Mouse (Mus musculus) embryo, embryonic 9.5 days (tissue): ENCODE data around the gene Sptbn4.
A peak's percentile ranks its signal among the peaks of the same experiment; 100 is the strongest.

Source experiments
- DNase-seq: peaks from one replicate; pipeline ENCODE4 v3.0.0-alpha.2; 2017; ENCODE audit errors: extremely low spot score

Sptbn4 gene

DNA sequence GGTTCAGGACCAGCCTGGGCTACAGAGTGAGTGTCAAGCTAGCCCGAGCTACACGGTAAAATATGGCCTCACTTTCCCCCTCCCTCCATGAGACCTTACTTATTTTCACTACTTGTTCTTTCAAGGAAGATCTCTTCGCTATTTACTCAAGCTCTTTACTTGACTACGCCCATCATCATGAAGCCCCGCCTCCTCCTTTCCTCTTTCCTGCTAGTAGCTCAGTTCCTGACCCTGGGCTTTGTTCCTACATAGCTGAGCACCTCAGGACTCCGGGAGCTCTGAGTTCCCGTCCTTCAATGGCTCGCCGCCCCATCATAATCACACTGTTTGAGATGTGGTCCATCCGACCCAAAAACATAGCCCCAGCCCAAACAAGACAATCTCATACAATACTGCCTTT is 14.1 kb downstream of the Sptbn4 start:
- no peak for DNase-seq

DNA sequence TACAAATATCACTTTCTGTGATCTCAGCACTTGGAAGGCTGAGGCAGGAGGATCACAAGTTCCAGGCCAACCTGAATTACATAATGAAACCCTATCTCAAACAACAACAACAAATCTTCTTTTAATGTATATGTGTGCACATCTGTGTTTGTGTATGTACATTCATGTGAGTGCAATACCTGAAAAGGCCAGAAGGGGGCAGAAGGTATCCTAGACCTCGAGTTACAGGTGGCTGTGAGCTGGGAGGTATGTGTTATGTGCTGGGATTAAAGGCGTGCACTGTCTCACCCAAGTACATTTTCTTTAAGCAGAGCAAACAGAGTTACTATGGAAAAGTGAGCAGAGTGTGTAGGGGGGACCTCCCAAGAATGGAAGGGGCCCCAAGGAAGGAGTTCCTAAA is 18.4 kb downstream of the Sptbn4 start:
- DNase-seq, result no peak

DNA sequence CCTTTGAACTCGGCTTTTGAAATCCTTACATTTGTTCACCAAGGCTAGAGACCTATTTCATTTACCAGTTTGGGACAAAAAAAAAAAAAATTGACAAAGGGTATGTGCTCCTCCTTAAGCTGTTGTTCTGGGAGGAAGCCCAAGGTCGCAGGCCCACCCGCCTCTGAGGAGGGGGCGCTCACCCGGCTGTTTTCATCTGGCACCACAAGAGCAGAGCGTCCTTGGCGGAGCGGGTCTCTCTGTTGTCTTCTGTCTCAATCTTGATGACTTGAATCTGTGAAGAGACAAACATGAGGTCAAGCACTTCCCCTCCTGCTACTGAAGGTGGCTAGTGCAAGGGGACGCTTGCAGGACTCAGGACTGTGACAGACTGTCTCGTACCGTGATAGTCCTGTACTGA is 19.5 kb downstream of the Sptbn4 start:
- no peak for DNase-seq

DNA sequence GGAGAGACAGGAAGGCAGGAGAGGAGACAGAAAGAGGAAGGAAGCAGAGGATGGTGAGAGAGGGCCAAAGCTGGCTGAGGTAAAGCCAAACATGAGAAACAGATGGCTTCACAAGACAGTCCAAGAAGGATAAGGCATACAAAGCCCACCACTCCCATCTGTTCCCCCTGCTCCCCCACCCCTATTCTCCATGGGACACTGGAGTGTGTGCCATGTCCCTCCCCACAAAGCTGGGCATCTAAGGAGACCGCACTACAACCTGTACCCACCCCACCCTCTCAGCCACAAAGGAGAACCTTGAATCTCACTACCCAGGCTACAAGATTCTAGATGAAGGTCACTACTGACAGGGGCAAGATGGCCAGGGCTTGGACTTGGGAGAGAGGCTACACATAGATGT is 20.1 kb downstream of the Sptbn4 start:
- no peak for DNase-seq

DNA sequence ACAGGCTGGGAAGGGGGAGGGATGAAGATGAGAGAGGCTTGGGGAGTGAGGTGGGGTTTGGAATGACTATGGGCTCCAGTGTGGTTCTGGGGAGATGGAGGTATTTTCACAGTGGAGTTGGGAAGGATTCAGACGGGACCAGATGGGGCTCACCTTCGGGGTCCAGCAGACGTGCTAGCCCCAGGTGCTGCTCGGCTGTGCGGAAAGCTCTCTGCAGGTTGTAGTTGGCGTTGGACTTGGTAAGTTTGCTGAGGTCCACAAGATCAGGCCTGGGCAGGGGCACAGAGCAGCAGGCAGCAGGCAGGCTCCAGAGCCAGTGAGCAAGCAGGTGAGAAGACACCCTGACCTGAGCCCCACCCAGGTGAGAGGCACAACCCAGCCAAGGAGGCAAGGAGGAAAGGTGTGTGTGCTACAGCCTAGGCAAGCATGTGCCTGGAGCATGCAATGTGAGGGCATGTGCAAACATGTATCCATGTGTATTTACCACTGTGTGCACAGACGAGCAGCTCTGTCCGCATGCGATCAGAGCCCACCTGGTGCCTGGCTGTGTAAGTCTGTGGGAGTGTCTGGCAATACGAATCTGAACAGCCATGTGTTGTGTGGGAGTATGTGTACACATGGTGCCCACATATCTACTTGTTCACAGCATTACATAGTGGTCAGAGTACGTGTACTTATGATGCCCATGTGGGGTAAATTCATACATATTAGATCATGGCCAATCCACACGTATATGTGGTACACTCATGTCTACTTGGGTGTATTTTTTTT is 23.7 kb downstream of the Sptbn4 start:
- DNase-seq, result no peak

DNA sequence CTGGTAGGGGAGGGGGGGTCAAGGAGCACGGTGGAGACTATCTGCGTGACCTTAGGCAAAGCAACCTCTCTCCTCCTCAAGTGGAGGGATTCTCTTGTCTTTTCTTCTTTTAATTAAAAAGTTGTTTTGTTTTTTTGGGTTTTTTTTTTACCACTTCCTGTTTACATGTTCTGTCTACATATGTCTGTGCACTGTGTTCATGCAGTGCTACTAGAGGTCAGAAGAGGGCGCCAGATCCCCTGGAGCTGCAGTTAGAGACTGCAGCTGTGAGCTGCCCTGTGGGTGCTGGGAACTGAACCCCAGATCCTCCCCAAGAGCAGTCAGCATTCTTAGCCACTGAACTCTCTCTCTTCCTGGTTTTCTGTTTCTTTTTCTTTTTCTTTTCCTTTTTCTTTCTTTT is 28.4 kb downstream of the Sptbn4 start:
- DNase-seq, result no peak

DNA sequence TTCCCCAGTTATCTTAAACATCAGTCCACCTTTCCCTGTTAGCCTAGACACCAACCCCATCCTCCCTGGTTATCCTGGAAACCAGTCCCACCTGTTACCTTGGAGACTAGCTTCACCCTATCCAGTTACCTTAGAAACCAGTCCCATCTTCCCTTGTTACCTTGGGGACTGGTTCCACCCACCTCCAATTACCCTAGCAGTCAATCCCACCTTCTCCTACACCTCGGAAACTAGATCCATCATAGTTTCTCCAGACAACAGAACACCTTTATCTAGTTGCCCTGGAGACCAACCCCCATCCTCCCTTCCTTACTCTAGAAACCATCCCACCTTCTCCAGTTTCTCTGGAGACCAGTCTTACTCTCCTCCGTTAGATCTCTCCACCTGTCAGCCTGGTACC is 30.3 kb downstream of the Sptbn4 start:
- DNase-seq, result no peak

DNA sequence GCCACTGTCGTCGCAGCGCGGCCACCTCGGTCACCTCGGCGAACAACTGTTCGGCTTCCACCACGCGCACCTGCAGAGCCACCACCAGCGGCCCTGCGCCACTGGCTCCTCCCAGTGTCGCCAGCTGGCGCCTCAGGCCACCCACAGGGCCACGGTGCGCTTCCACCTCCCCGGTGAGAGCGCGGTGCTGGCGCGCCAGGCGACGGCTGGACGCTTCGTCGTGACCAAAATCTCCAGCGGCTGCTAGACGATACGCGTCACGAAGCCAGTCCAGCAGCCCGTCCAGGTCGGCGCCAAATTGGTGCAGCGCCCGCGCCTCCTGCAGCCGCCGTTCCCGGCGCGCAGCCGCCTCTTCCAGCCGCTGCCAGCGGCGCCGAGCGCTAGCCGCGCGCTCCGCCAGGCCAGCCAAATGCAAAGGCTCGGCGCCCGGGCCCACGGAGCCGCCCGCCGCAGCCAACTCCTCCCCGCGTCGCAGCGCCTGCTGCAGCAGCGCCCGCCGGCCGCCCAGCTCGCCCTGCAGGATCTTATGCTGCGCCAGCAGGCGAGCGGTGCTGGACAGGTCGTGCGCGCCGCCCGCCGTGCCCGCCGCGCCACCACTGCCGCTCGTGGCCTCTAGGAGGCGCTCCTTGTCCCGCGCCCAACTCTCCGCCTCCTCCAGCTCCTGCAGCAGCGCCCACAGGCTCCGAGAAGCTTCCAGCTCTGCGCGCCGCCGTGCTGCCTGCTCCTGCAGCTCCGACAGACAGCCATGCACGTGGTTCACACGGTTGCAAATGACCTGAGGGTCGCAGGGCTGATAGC is 38.9 kb downstream of the Sptbn4 start:
- peak; percentile 87 for DNase-seq

DNA sequence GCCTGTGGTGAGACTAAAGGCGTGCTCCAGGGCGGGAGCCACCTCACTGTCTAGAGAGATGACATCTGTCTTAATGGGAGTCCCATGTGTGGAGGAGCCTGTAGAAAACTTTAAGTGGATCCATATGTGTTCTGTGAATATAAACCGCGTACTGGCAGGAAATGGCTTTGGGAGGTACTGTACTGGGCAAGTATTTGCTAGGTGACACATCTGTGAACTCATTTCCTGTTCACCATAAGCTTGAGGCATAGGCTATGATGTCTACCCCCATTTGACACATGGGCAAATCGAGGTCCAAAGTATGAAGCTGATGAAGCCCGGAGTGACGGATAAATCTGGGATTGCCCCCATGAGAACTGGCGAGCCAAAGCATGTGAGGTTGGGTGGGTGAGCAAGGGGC is 39.7 kb downstream of the Sptbn4 start:
- DNase-seq, result peak; percentile 19

DNA sequence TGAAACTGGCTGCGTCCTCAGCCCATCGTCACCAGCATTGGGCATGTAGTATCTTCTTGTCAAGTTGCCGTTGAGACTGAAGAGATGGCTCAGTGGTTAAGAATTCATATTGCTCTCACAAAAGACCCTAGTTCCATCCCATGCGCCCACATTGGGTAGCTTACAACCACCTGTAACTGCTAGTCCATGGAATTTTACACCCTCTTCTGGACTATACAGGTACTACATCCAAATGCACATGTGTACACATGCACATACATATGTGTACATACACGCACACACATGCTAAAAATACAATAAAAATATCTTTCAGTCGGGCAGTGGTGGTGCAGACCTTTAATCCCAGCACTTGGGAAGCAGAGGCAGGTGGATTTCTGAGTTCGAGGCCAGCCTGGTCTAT is 41.0 kb downstream of the Sptbn4 start:
- DNase-seq, result no peak

DNA sequence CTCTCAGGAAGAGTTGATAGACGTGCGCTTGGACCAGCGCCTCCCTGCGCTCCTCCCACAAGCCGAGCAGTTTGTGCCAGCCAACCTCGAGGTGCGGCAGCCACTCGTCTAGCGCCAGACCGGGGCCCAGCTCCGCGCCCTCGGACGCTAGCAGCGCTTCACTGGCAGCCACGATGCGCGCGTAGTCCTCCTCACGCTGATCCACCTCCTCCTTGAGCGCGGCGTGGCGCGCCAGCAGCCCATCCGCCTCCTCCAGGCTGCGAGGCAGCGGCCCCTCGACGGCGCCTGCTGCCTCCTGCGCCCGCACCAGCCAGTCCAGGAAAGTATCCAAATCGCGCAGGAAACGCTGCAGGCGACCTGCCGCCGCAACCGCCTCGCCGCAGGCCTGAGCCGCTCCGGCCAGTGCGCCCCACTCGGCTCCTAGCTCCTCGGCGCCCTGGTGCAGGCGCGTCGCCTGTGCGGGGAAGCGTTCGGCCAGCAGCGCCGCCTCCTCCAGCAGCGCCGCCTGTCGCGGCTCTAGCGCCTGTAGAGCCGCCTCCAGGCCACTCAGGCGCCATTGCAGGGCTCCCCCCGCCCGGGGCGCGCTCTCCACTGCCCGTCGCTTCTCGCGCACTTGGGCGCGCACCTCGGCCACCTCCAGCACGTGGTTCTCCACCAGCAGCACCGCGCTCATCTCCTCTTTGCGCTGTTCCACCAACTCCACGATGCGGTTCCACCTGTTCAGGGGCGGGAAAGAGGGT is 43.1 kb downstream of the Sptbn4 start:
- peak; percentile 19 for DNase-seq

DNA sequence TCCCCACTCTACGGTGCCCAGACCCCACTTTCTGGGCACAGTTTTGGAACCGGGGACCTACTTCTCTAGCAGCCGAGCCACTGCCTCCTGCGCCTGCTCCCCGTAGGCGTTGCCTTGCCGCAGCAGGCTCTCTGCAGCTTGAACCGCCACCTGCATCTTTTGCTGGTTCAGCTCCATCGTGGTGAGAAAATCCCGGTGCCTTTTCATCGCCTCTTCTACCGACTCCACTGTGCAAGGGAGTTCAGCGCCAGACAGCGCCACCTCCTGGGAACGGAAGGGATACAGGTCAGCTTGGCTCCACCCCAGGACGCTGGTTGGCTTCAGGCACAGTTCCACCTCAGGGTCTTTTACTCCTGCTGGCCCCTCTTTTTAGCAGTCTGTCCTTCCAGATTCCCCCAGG is 44.8 kb downstream of the Sptbn4 start:
- DNase-seq, result peak; percentile 60

DNA sequence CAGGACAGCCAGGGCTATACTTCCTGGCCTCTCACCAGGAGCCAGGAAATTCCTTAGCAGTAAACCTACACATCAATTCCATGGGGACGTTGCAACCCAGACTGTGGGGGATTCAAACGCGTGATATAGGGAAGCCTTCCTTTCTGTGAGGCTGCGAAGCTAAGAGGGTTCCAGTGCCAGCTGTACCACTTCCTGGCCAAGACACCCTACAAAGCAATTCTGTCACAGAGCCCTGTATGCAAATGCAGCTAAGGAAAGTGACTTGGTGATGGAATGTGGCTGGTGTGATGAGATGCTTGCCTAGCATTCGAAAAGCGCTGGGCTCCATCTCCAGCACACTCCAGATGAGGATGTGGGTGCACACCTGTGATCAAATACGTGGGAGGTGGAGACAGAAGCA is 46.9 kb downstream of the Sptbn4 start:
- no peak for DNase-seq

DNA sequence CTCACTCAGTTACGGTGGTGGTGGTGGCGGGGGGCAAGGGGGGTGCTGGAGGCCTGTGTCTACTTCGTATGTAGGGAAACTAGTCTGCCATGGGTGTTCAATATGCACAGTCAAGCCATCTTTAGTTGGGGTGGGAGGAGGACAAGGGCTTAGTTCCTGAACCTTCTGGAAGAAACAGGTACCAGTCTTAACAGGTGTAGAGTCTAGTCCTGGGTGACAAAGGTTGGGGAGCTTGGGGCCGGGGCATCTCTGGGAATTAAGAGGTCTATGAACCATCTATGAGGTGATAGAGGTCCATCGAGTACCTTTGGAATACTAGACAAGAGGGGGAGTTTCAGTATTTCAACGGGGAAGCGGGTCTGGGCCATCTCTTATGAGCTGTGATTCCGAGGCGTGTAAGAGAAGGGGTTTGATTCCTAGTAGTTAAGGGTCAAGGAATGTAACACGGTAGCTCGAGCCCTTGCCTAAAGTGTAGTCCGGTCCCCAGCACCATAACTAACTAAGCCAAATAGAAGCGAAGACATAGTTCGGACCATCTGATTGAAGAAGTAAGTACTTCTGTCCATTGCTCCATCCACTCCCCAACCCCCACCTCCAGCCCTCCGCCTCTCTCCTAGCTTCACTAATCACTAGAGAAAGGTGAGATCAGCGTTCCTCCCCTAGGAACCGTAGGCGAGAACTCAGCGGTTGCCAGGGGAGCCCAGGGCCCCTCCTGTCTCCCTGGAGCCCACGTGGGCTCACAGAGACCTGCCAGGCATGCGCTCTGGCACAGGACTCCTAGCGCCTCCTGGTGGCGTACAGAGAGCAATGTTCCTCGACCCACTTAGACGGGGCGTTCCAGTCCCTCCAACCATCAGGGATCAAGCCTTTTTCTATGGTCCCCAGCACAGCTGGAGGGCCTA is 50.2 kb downstream of the Sptbn4 start:
- peak; percentile 55 for DNase-seq

DNA sequence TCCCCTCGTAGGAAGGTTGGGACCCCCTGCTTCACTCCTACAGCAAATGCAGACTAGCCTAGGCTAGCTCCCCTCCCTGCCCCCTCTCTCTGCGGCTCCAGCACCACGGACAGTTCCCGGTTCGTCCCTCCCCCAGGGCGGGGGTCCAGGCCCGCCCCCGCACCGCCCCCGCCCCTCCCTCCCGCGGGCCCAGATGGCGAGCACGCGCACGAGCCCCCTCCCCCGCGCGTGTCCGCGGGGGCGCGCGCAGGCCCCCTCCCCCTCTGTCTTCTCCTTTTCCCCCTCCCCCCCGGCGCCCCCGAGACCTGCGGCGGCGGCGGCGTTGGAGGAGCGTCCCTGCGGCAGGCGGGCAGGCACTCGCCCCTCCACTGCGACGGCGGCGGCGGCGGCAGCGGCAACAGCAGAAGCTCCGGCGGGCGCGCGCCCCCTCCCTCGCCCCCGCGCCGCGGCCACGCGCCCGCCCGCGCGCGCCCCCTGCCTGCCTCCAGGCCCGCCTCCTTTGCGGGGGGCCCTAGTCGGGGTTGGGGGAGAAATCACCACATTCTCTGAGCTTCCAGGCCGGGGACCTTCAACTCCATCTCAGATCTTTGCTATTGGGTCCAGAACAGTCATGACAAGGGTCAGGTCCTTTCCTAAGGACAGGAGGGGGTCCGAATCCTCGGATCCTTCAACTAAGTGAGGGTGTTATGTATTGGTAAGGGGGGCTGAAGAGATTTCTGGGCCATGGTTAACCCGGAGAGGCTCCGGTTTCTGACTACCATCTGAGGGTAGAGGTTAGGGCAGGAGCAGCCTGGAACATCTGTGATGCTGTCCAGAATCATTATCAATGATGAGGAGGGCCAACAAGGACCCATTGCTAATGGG is 51.1 kb downstream of the Sptbn4 start:
- peak; percentile 62 for DNase-seq

DNA sequence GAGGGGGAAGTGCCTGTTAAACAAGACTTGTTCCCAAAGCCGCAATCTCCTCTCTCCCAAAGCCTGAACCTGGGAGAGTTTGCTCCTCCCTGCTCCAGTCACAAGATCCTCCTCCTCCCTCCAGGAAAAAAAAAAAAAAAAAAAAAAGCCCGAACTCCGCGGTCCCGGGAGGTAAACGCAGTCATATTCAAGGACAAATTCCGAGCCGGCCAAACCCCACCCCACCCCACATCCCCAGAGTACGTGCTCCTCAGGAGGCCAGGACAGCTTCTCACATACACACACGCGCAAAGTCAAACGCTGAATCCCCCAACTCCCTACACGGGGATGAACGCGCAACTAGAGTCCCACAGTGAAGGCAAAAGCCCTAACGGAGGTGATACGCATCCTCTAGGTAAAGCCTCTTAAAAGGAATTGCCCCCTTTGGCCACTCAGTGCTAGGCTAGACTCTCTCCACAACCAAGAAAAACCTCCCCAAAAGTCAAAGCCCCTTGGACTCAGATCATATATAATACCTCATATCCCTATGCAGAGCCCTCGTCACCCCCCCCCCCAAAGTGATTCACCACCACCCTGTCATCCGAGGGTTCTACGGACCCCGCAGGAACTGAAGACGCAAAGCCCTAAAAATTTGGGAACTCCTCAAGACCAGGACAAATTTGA is 51.8 kb downstream of the Sptbn4 start:
- DNase-seq, result no peak

DNA sequence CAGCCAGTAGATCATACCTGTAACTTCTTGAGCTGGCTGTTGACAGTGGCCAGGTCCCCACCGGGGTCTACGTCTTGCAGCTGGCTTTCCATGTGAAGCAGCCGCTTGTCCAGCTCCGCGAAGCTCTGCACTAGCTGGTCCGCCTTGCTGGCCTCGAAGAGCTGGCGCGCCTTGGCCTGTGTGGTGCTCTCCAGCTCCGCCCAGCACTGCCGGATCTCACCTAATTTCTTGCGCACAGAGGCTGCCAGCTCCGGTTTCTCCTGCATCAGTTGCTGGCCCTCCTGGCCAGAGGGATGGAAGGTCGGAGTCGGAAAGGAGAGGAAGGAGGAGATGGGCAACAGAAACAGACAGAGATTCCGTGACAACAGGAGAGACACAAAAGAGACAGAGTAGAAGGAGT is 56.1 kb downstream of the Sptbn4 start:
- no peak for DNase-seq

DNA sequence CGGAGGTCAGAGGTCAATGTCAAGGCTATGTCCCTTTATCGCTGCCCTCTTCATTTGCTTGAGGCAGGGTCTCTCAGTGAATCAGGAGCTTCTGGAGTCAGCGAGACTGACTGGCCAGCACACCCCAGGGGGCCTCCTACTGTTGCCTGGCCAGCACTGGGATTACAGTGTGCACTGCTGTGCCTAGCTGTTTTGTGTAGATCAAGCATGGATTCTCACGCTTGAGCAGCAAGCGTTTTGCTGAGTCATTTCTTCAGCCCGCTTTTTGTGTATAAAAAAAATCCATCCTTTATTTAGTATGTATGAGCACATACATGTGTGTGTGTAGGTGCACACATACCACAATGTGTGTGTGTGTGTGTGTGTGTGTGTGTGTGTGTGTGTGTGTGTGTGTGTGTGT is 58.3 kb downstream of the Sptbn4 start:
- no peak for DNase-seq

DNA sequence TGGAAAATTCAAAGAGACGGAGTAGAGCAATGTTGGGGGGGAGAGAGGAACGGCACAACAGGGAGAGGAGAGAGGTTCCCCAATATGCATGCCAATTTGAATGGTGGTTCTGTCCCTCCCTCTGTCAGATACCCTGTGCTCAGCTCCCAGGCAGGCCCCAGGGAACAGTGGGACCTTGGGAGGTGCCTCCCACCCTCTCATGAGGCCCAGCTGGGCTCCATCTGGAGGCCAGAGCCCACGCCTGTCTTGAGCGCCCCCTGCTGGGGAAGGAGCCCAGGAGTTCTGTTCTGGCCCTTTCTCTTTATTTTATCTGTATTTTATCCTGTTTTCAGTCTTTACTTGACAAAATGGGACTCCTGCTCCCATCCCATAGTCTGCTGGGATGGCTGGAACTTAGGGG is 62.8 kb downstream of the Sptbn4 start:
- no peak for DNase-seq

DNA sequence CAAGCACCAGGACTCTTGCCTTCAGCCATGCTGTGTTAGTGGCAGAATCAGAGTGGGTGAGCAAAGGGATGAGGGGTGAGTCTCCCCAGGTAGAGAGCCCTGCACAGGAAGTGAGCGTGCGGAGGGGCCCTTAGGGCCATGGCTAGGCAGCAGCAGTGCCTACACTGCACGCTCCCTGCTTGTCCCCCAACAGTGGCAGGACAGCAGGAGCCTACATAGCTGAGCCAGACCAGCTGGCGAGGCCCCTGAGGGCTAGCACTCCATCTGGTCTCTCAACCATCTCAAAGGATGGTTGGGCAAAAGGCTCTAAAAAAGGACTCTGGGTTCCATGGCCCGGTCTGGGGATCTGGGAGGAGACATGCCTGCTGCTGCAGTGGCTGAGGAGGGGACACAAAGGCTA is 63.4 kb downstream of the Sptbn4 start:
- DNase-seq, result no peak
